In the genomic region with DNA sequence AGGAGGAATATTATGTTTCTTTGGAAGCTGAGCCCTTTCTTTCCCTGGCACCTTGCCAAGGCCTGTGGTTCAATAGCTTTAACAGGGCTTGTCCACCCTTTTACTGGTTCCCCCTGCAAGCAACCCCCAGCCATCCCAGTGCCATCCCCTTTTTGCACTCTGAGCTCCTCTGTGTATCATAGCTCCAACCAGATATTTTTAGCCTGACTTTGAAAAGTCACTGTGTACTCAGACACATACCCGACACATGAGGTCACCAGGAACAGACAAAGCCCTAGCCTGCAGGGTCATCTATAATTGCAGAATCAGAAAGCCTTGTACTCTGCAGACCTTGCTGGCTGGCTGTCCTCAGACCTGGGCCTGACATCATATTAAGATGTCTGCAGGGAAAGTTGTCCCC, we compare ENCODE assay signal across 8 mouse cellular contexts. TPM values are rescaled to one million over a fixed set of nuclear protein-coding genes. Genes with fewer than 3 reads are reported as not detected.
A peak's percentile ranks its signal among the peaks of the same experiment; 100 is the strongest.
DNase-seq lines count a peak whose midpoint lies in the region; ATAC-seq and TF ChIP-seq lines count a peak whose summit lies in the region.

No protein-coding gene starts in this region.

- intact Hi-C loops in heart, postnatal 36 days (cut with DNase I): loop anchor here (2.0 kb wide), 1 partner anchor 40 kb away; a partner anchor contains a TSS

- no peak for TF ChIP-seq EP300 in stomach, postnatal 0 days (optimal IDR thresholded peaks at IDR 0.05)

- H3K9me3 ChIP-seq in embryonic facial prominence, embryonic 13.5 days: no peaks in the 10 kb centered on the region
- no peaks in the 10 kb centered on the region for H3K9me3 ChIP-seq in liver, embryonic 16.5 days (replicated peaks; ENCODE audit: control insufficient read depth, low read length)
- no peaks in the 10 kb centered on the region for H3K9me3 ChIP-seq in stomach, postnatal 0 days (ENCODE audit: control insufficient read depth, low read length)

- peaks cover 24% of the 10 kb centered on the region for H3K36me3 ChIP-seq in embryonic facial prominence, embryonic 13.5 days
- H3K36me3 ChIP-seq in liver, embryonic 16.5 days (ENCODE audit: control insufficient read depth, insufficient read depth): peaks cover 3% of the 10 kb centered on the region; the same call in 1 of the 2 replicates
- H3K36me3 ChIP-seq in stomach, postnatal 0 days (ENCODE audit: control insufficient read depth, insufficient read depth, low read length): no peaks in the 10 kb centered on the region

- no peak for TF ChIP-seq CTCF in stomach, postnatal 0 days (IDR thresholded peaks at IDR 0.05; ENCODE audit: low read depth)

- no peaks in the 10 kb centered on the region for H3K27me3 ChIP-seq in embryonic facial prominence, embryonic 13.5 days
- H3K27me3 ChIP-seq in liver, embryonic 16.5 days (ENCODE audit: control insufficient read depth, insufficient read depth, low read depth, low read length): no peaks in the 10 kb centered on the region
- no peaks in the 10 kb centered on the region for H3K27me3 ChIP-seq in stomach, postnatal 0 days (ENCODE audit: control insufficient read depth, insufficient read depth, low read length)

- H3K27ac ChIP-seq in embryonic facial prominence, embryonic 13.5 days: 0 out of 2 replicates have a peak overlapping the region, but pooled peaks have one; percentile 11
- peak overlapping the region; percentile 26 for H3K27ac ChIP-seq in liver, embryonic 16.5 days (ENCODE audit: low read length)
- H3K27ac ChIP-seq in stomach, postnatal 0 days (replicated peaks): peak overlapping the region; percentile 24

- no peak for ATAC-seq in embryonic facial prominence, embryonic 13.5 days (ENCODE audit: insufficient number of reproducible peaks, insufficient read depth, low FRiP score, low TSS enrichment, low read depth)
- peak; percentile 76 for ATAC-seq in liver, embryonic 16.5 days (ENCODE audit: low read depth)
- ATAC-seq in stomach, postnatal 0 days (ENCODE audit: low FRiP score, low TSS enrichment): peak; percentile 61; the same call in 1 of the 2 replicates
- no peak for ATAC-seq in megakaryocyte progenitor cell, adult 5-6 weeks (replicated peaks; ENCODE audit: poor library complexity)

- no peak overlapping the region for H3K9ac ChIP-seq in embryonic facial prominence, embryonic 13.5 days
- no peak overlapping the region for H3K9ac ChIP-seq in liver, embryonic 16.5 days (ENCODE audit: low read depth, low read length)
- H3K9ac ChIP-seq in stomach, postnatal 0 days (ENCODE audit: low read length): no peak overlapping the region

- WGBS in embryonic facial prominence, embryonic 13.5 days: 31% methylated on average over 1 of the region's 1 CpGs
- WGBS in liver, embryonic 16.5 days (ENCODE audit: insufficient replicate concordance): 58% methylated on average over 1 of the region's 1 CpGs
- WGBS in stomach, postnatal 0 days: 33% methylated on average over 1 of the region's 1 CpGs

- no peak overlapping the region for H3K4me2 ChIP-seq in embryonic facial prominence, embryonic 13.5 days
- H3K4me2 ChIP-seq in liver, embryonic 16.5 days (ENCODE audit: low read depth, low read length): no peak overlapping the region
- H3K4me2 ChIP-seq in stomach, postnatal 0 days (replicated peaks; ENCODE audit: low read depth): no peak overlapping the region

- no peak overlapping the region for H3K4me3 ChIP-seq in embryonic facial prominence, embryonic 13.5 days
- no peak overlapping the region for H3K4me3 ChIP-seq in liver, embryonic 16.5 days (ENCODE audit: low read depth, low read length)
- H3K4me3 ChIP-seq in stomach, postnatal 0 days (ENCODE audit: low read depth, low read length): no peak overlapping the region

- DNase-seq in urinary bladder, postnatal 25 days (ENCODE audit: low spot score): peak; percentile 26
- DNase-seq in urinary bladder, adult 18-20 months (ENCODE audit: low spot score in 2 of 2): no peak
- DNase-seq in heart, postnatal 36 days: peak; percentile 55 to 67
- peak; percentile 18 for DNase-seq in stomach, postnatal 0 days (ENCODE audit: low spot score)
- DNase-seq in thymus, postnatal 36 days: no peak

- H3K4me1 ChIP-seq in embryonic facial prominence, embryonic 13.5 days: peaks cover 12% of the 10 kb centered on the region
- peaks cover 49% of the 10 kb centered on the region for H3K4me1 ChIP-seq in liver, embryonic 16.5 days (ENCODE audit: control insufficient read depth, low read depth, low read length)
- no peaks in the 10 kb centered on the region for H3K4me1 ChIP-seq in stomach, postnatal 0 days (replicated peaks; ENCODE audit: control insufficient read depth, insufficient read depth)

RNA-seq across cellular contexts. Expression of a gene that starts 40.0 kb away (rescaled TPM):
- polyA plus RNA-seq in embryonic facial prominence, embryonic 13.5 days (2015; fragmentation: Nextera tagmentation; extraction: Ambion mirVana): 53.6 and 58.0 TPM in 2 replicates
- 10 to 100 TPM; 27.4 to 29.9 TPM for total RNA-seq in heart, postnatal 36 days (2021)
- 42.8 and 47.1 TPM in 2 replicates for polyA plus RNA-seq in liver, embryonic 16.5 days (2015; fragmentation: Nextera tagmentation; extraction: Ambion mirVana)
- 24.8 and 29.0 TPM in 2 replicates for polyA plus RNA-seq in stomach, postnatal 0 days (2015; fragmentation: Nextera tagmentation; extraction: Ambion mirVana)
- total RNA-seq in megakaryocyte progenitor cell, adult 5-6 weeks (2015): 24.9 and 25.4 TPM in 2 replicates
- 62.8 and 66.7 TPM in 2 replicates for total RNA-seq in megakaryocyte progenitor cell, adult 5-6 weeks (2017)

RNA-seq across cellular contexts. Expression of a gene that starts 40.2 kb away (rescaled TPM):
- 24.0 and 27.5 TPM in 2 replicates for polyA plus RNA-seq in embryonic facial prominence, embryonic 13.5 days (2015; fragmentation: Nextera tagmentation; extraction: Ambion mirVana)
- total RNA-seq in heart, postnatal 36 days (2021): 10 to 100 TPM; 24.1 to 28.2 TPM
- 7.4 and 7.8 TPM in 2 replicates for polyA plus RNA-seq in liver, embryonic 16.5 days (2015; fragmentation: Nextera tagmentation; extraction: Ambion mirVana)
- polyA plus RNA-seq in stomach, postnatal 0 days (2015; fragmentation: Nextera tagmentation; extraction: Ambion mirVana): 5.8 and 6.0 TPM in 2 replicates
- 29.4 and 30.4 TPM in 2 replicates for total RNA-seq in megakaryocyte progenitor cell, adult 5-6 weeks (2015)
- 37.6 and 48.7 TPM in 2 replicates for total RNA-seq in megakaryocyte progenitor cell, adult 5-6 weeks (2017)

RNA-seq across cellular contexts. Expression of a gene that starts 53.9 kb away (rescaled TPM):
- polyA plus RNA-seq in embryonic facial prominence, embryonic 13.5 days (2015; fragmentation: Nextera tagmentation; extraction: Ambion mirVana): 115 and 118 TPM in 2 replicates
- total RNA-seq in heart, postnatal 36 days (2021): 100 to 1,000 TPM; 148 to 149 TPM
- 40.7 and 41.2 TPM in 2 replicates for polyA plus RNA-seq in liver, embryonic 16.5 days (2015; fragmentation: Nextera tagmentation; extraction: Ambion mirVana)
- 97.1 and 107 TPM in 2 replicates for polyA plus RNA-seq in stomach, postnatal 0 days (2015; fragmentation: Nextera tagmentation; extraction: Ambion mirVana)
- 107 and 116 TPM in 2 replicates for total RNA-seq in megakaryocyte progenitor cell, adult 5-6 weeks (2015)
- 153 and 165 TPM in 2 replicates for total RNA-seq in megakaryocyte progenitor cell, adult 5-6 weeks (2017)

RNA-seq across cellular contexts. Expression of a gene that starts 58.4 kb away (rescaled TPM):
- polyA plus RNA-seq in embryonic facial prominence, embryonic 13.5 days (2015; fragmentation: Nextera tagmentation; extraction: Ambion mirVana): 4.2 and 5.4 TPM in 2 replicates
- 10 to 100 TPM; 11.1 to 14.9 TPM for total RNA-seq in heart, postnatal 36 days (2021)
- 3.9 and 4.7 TPM in 2 replicates for polyA plus RNA-seq in liver, embryonic 16.5 days (2015; fragmentation: Nextera tagmentation; extraction: Ambion mirVana)
- polyA plus RNA-seq in stomach, postnatal 0 days (2015; fragmentation: Nextera tagmentation; extraction: Ambion mirVana): 8.2 and 9.1 TPM in 2 replicates
- total RNA-seq in megakaryocyte progenitor cell, adult 5-6 weeks (2015): 6.3 and 8.0 TPM in 2 replicates
- total RNA-seq in megakaryocyte progenitor cell, adult 5-6 weeks (2017): 11.1 and 11.7 TPM in 2 replicates

Comparison
In these comparisons a context has a peak if more than half of its experiments do, and no peak if none do; other contexts are left out.
1. DNase-seq: peak in urinary bladder, postnatal 25 days (single experiment), heart, postnatal 36 days (2 of 2) and stomach, postnatal 0 days (single experiment); none in urinary bladder, adult 18-20 months (0 of 2) and thymus, postnatal 36 days (0 of 2).
2. ATAC-seq: peak in liver, embryonic 16.5 days (single experiment) and stomach, postnatal 0 days (single experiment); none in embryonic facial prominence, embryonic 13.5 days (single experiment) and megakaryocyte progenitor cell, adult 5-6 weeks (single experiment).
3. Peak in every context shown above with its lines, with median percentiles within 50 percentile points of each other: H3K27ac ChIP-seq.